Mouse (Mus musculus): Measurements from ENCODE around the gene Lmx1a.

The Lmx1a gene

GRCm38 (mm10) chr1:167695910-167696459 is 6.9 kb downstream of the Lmx1a start:
- DNase-seq = no peak

GRCm38 (mm10) chr1:167699706-167700105 is 10.7 kb downstream of the Lmx1a start:
- DNase-seq = no peak

- DNase-seq = no peak
Measured at GRCm38 (mm10) chr1:167700221-167700620, 11.2 kb downstream of the Lmx1a start.

- no peak for DNase-seq
Measured at GRCm38 (mm10) chr1:167705527-167705926, 16.5 kb downstream of the Lmx1a start.

- no peak for DNase-seq
Measured at GRCm38 (mm10) chr1:167708761-167709160, 19.7 kb downstream of the Lmx1a start.

GRCm38 (mm10) chr1:167715730-167716341 is 26.8 kb downstream of the Lmx1a start:
- DNase-seq = no peak

GRCm38 (mm10) chr1:167734471-167734870 is 45.4 kb downstream of the Lmx1a start:
- DNase-seq = no peak

- peak; percentile 19 to 35 for DNase-seq
Measured at GRCm38 (mm10) chr1:167736793-167737192, 47.8 kb downstream of the Lmx1a start.

GRCm38 (mm10) chr1:167739286-167739685 is 50.2 kb downstream of the Lmx1a start:
- no peak for DNase-seq

- DNase-seq = no peak
Measured at GRCm38 (mm10) chr1:167746676-167747075, 57.6 kb downstream of the Lmx1a start.

GRCm38 (mm10) chr1:167752661-167753060 is 63.6 kb downstream of the Lmx1a start:
- DNase-seq = peak in 1 of 2 experiments; percentile 39

GRCm38 (mm10) chr1:167754085-167754484 is 65.0 kb downstream of the Lmx1a start:
- no peak for DNase-seq

- DNase-seq = no peak
Measured at GRCm38 (mm10) chr1:167754636-167755522, 65.8 kb downstream of the Lmx1a start.

- DNase-seq = no peak
Measured at GRCm38 (mm10) chr1:167758208-167758607, 69.2 kb downstream of the Lmx1a start.

- no peak for DNase-seq
Measured at GRCm38 (mm10) chr1:167760307-167760706, 71.3 kb downstream of the Lmx1a start.

- no peak for DNase-seq
Measured at GRCm38 (mm10) chr1:167761785-167762223, 72.8 kb downstream of the Lmx1a start.

GRCm38 (mm10) chr1:167766619-167767018 is 77.6 kb downstream of the Lmx1a start:
- no peak for DNase-seq

GRCm38 (mm10) chr1:167770457-167770856 is 81.4 kb downstream of the Lmx1a start:
- no peak for DNase-seq

GRCm38 (mm10) chr1:167779766-167780488 is 90.9 kb downstream of the Lmx1a start:
- DNase-seq = peak in 1 of 2 experiments; percentile 29

- peak; percentile 49 to 66 for DNase-seq
Measured at GRCm38 (mm10) chr1:167781787-167782484, 92.9 kb downstream of the Lmx1a start.

- no peak for DNase-seq
Measured at GRCm38 (mm10) chr1:167784067-167784466, 95.0 kb downstream of the Lmx1a start.

GRCm38 (mm10) chr1:167788684-167789413 is 99.8 kb downstream of the Lmx1a start:
- no peak for DNase-seq
